Mouse (Mus musculus) neural tube, embryonic 10.5 days (tissue): ENCODE measurements around the gene Ccdc9b.

ENCODE experiments used
- DNase-seq: peaks from one replicate; pipeline ENCODE4 v3.0.0-alpha.2; 2017; ENCODE audit warnings: low spot score; ENCODE audit errors: extremely low spot score

Ccdc9b gene

DNA sequence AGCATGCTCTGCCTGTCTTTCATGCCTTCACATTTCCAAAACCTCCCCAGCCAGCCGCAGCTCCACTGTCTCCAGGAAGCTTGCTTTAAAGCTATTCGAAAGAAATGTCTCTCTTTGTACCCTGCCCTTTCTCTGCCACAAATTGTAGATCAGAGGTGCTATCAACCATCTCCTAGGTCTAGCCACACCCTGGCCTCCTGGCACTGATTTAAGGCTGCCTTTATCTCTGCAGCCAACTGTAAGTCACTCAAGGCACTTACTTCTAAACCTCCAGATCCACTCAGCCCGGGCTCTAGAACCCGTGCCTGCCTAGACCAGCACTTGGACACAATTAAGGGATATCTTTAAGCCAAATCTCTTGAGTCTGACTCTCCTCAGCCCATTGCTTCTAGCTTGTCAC is 16.0 kb upstream of the Ccdc9b start:
- DNase-seq, result no peak

DNA sequence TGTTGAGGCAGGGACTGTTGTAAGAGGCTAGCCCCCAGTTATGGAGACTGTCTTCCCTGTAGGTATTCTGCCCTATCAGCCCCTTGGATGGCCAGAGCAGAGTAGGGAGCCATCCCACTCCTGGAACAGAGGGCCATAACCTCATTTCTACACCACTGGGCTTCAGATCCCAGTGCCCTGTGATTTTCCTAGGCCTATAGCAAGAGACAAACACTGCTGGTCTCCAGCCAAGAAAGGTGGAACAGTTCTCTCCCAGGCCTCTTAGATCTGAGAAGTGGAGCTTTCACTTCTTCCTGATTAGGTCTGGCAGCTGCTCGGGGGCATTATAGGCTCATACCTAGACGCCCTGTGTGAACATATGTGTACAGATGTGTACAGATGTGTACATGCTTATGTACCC is 13.8 kb upstream of the Ccdc9b start:
- DNase-seq, result no peak

DNA sequence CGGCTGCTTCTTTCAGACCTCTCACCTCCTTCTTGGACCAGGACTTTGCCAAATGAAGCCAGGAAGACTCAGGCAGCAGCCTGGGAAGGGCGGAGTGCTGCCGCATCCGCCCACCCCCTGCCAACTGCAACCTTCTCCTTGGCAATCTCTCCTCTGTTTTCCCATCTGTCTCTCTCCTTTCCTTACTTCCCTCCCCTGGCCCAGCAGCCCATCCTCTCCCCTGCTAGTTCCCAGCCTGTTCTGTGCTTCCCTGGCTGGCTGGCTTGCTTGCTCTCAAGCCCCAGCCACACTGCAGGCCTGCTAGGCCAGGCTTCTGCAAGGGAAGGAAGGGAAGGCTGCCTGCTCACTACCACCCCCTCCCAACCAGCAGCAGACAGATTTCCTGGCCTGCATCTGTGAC is 13.4 kb upstream of the Ccdc9b start:
- DNase-seq, result no peak

DNA sequence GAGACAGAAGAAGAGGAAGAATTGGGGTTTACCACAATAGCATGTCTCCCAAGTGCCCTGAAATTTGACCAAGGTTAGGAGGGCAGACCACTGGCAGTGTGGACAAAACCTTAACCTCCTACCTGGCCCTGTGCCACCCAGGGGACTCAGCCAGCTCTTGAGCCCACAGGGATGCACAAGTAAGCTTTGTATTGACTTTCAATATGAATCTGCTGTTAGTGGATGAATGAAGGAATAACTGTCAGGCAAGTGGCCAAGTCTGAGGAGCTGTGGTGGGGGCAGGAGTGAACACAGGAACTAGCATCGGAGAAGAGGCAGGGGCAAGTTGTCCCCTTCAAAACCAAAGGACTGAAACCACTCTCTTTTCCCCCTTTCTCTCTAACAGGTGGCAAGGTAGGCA is 12.9 kb upstream of the Ccdc9b start:
- no peak for DNase-seq

DNA sequence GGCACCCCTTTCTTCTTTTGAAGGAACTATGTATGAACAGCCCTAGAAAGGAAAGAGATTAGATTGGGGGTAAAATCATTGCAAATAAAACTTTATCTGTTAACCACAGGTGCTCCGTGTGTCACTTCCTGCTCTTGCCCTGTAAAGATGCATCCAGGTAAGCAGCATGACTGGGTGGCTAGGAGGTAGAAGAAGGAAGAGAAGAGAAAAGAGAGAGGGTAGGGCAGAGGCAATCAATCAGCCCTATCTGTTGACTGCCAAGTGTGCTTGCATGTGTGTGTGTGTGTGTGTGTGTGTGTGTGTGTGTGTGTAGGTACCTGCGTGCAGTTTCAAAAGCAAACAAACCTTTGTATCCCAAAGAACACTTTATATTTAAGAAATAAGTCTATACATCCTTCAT is 12.1 kb upstream of the Ccdc9b start:
- no peak for DNase-seq

DNA sequence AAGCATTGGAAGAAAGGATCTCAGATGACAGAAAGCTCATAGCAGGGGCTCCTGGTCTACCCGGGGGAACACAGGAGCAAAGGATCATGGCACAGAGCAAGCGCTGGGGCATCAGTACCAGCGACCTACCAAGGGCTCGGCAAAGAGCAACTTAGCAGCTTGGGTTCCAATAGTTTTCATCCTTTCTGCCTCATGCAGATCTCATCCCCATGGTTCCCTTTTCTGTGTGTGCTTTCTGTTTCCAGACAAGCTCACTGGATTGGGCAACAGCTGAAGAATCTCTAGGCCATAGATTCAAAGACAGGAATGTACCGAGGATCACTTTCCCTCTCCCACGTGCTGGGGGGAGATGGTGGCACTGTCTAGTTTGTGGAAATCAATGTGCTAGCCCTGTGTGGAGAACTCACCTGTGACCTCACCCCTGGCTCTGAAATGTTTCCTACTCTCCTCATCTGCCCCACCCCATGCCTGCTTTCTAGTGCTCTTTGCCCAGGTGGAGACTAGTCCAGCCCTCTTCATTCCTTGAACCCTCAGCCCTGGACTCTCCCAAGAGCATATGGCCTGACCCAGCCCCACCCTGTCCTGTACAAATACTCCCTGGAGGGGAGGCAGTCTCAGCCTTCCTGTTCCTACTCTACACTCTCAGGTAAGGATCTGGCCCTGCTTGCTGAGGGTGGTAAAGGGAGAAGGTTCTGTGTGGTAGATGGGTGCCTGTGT is 9.9 kb upstream of the Ccdc9b start, which contains the start of gene Phgr1:
TSS of gene Phgr1 (plus strand) at position 612 of the 717 bp plus-strand sequence.
- no peak for DNase-seq

DNA sequence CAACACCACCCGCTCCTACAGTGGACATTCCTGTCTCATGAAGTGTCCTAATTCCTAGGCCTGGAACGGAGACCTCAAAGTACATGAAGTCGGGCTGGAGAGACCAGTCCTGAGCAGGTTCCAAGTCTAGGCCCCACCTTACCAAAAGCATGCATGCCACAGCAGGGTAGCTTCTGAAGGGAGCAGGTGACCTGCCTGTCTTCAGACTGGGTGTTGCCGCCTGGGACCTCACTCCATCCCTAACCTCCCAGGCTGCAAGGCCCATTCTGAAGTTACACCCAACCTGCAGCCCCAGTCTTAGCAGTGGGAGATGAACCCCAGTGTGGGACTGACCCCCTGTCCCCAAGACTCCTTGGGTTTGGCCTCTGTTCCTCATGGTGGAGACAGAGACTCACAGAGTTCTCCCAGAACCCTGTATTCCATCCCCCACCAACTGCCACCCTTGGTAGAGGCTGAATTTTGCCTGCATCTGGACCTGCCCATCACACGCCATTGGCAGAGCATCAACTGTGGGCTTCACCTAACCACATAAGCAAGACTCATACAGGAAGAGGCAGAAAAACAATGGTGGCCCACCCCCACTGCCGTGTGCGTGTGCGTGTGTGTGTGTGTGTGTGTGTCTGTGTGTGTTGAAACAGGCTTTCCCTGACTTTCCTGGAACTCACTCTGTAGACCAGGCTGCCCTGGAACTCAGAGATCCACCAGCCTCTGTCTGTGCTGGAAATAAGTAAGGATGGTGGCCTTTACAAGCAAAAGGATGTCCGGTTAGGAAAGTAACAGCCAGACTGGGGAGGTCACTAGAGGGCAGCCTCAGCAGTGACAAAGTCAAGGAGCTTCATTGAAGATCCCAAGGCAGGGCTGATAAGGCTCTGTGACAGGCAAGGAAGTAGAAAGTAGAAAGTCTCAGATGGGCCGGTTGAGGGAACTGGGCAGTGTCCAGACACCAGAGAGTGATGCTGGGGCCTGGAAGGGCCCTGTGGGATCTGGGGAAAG is 3.9 kb upstream of the Ccdc9b start:
- DNase-seq, result no peak

DNA sequence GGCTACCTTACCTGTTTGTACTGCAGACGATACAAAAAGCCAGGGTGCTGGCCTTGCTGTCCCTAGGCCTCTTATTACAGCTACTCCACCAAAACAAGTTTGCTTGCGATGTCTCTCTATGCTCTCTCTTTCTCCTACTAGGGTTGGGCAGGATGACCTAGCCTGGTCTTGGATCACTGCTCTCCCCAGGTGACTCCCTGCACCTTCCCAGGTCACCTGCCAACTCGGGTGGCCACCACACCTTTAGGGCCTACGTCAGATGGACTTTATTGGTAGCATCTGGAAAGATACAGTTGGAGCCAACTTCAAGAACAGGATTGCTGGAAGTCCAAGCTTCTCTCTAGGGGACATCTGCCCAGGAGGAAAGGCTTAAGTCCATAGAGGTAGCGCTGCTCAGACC is 2.4 kb upstream of the Ccdc9b start:
- no peak for DNase-seq

DNA sequence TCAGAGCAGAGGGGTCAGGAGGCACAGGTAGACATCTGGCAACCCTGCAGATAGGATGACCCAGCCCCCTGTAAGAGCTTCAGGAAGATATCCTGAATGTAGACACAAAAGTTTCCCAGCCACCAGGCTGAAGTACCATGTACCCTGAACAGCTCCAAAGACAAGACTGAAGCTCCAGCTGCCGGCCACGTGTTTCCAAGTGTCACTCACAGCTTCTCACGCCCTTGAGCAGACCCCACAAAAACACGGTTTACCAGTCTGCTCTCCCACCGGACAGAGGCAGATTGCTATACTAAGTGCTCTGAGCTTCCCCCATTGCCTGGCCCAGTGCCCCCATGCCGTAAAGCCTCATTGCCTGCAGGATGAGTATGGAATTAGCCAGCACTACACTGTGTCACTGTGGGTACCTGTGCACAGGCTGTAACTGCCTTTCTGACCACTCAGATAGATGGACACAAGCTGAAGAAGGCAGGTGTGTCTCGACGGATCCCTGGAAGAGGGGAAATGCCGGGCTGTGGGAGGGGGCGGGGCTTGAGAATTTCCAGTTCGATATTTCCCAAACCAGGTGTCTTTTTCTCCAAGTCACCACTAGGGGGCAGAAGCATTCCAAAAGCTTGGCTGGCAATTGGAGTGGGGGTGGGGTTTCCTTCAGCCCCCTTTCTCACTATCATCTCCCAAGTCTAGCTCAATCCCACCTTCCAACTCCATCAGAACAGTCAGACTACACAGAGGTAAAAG is 1.8 kb upstream of the Ccdc9b start:
- DNase-seq, result peak; percentile 54

DNA sequence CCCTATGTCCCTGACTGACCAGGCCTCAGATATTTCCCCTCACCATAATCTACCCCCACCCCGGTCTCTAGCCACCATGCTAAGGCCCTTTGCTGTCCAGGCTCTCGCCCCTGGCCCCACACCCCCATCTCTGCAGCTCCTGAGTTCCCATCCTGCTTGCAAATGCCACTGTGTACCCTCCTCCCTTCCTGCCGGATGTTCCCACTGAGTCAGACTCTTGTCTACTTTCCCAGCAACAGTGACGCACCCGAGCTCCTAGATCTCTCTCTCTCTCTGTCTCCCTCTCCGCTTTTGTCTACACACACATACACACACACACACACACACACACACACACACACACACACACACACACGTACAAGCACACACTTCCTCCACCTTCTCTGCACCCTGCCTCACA is 1.0 kb upstream of the Ccdc9b start:
- no peak for DNase-seq

DNA sequence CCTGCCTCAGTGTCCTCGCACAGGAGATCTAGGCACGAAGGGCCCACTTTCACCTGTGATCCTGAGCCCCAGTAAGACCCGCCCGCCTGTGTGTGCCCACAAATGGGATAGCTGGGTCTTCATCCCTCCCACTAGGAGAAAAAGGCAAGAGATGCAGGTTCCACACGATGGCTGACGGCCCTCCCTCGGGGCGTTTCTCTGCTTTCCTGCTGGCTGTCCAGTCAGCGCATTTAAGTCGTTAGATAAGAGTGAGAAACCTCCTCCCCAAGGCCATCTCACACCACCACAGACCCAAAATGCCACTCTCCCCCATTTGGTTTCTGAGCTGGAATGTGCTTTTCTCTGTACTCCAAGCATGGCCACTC is 305 bp upstream of the Ccdc9b start:
- DNase-seq, result no peak

DNA sequence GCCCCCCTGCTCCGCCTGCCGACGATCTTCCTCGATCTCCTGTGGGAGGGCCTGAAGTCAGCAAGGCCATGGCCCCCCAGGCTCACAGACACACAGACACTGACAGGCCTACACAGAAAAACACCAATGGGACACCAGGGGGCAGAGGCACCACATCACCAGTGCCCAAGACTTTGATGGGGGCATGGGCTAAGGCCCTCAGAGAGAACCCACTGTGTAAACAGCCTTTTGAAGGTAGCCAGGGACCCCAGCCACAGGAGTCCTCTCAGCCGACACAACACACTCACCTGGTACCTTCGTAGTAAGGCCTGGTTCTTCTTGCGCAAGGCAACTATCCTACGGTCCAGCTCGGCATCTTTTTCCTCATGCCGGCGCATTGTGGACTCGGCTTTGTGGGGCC is 1.1 kb downstream of the Ccdc9b start:
- no peak for DNase-seq

DNA sequence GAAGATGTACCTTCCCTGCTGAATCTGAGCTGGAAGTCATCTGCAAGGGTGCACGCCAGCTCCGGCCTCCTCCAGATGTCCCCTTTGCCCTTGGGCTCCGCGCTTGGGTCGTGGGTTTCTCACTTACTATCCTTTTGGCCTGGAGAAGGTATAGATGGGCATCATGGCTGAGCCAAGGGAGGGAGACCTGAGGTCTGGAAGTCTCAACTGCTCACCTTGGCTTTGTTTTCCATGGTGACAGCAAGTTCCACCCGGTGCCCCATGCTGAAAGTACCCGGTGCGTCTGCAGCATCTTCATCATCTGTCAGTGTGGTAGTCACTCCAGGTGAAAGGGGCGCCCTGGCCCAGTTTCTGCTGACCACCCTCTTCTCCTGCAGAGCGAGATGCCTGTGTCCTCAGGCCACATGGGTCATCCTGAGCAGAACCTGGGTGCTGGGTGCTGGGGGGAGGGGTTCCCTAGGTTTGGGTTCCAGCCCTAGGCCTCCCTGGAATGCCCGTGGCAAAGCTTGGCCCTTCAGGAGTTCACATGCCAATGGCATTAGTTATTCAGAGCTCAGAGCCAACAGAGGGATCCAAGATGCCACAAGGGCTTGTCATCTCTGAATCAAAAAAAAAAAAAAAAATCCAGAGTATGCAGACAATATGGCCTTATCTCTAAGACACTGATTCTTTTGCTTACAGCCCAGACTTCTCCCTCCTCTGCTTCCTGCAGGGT is 2.0 kb downstream of the Ccdc9b start:
- no peak for DNase-seq

DNA sequence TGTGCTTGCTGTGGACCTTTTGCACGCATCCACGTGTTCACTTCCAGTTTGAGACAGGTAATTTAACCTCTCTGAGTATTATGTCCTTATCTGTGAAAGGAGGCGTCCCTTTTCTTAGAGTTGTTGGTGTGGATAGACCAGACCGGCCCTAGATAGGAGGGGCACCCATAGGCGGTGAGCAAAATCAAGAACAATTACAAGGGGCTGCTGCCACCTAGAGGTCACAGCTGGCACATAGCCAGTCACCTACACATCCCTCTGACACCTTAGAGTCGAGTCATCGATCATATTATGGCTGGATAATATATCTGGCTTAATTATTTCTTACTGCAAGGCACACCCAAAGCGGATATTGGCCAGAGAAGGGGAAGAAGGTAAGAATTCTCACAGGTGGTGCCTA is 2.6 kb downstream of the Ccdc9b start:
- DNase-seq, result peak; percentile 65

DNA sequence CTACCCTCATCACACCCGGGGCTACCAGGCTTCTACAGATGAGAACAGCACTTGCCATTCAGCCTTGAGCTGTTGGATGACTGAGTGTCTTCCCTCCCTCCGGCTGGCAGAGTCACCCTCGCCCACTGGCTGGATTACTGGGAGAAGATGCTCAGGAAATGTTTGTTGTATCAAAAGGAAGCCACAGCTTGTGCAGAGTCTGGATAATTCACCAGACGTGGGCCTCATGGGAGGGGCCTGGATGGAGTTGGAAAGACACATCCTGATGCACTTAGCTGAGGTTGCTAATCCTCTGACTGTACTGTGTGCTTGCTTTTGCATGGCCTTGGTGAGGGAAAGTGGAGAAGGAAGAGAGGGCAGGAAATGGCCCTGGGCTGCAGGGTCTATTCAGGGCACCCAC is 6.4 kb downstream of the Ccdc9b start:
- DNase-seq, result no peak

DNA sequence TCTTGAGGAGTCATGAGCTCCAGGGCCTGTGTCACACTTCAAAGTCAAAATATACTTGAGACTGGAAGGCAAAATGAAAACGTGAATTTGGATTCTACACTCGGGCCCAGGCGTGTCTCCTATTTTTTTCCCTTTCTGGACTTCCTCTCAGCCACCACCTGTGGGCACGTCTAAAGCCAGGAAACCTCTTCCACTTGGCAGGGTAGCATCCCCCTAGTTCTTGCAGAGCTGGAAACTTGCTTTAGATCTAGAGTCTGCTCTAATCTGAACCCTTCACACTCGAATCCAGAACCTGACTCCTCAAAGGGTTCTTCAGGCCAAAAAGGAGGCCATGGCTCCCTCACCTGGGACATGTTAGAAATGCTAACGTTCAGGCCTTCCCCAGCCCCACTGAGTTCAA is 7.1 kb downstream of the Ccdc9b start:
- no peak for DNase-seq

DNA sequence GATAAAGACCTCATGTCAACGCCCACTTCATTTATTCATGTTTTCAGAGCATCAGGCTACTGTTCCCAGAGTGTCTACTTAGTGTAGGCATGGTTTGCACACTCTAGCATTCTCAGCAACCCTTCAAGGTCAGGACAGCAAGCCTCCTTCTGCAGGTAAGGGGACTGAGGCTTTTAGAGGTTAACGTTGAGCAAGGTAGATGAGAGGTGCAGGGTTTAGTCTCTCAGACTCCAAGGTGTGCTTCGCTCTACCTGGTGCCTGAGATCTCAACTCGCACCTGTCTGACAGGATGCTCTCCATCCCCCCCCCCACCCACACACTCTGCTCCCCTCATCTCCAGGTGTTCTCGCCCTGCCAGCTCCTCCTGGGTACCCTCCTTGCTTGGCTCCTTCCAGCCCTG is 8.3 kb downstream of the Ccdc9b start:
- no peak for DNase-seq

DNA sequence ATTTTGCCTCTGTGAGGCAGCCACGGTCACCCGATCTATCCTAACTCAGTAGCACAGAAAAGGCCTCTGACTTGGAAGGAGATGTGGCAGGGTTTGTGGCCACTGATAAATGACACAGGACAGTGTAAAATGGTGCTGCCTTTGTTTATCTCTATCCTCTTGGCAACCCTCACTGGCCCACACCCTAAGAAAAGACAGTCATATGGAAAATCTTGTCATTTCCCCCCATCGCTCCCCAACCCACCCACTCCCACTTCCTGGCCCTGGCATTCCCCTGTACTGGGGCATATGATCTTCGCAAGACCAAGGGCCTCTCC is 9.7 kb downstream of the Ccdc9b start:
- DNase-seq, result no peak

DNA sequence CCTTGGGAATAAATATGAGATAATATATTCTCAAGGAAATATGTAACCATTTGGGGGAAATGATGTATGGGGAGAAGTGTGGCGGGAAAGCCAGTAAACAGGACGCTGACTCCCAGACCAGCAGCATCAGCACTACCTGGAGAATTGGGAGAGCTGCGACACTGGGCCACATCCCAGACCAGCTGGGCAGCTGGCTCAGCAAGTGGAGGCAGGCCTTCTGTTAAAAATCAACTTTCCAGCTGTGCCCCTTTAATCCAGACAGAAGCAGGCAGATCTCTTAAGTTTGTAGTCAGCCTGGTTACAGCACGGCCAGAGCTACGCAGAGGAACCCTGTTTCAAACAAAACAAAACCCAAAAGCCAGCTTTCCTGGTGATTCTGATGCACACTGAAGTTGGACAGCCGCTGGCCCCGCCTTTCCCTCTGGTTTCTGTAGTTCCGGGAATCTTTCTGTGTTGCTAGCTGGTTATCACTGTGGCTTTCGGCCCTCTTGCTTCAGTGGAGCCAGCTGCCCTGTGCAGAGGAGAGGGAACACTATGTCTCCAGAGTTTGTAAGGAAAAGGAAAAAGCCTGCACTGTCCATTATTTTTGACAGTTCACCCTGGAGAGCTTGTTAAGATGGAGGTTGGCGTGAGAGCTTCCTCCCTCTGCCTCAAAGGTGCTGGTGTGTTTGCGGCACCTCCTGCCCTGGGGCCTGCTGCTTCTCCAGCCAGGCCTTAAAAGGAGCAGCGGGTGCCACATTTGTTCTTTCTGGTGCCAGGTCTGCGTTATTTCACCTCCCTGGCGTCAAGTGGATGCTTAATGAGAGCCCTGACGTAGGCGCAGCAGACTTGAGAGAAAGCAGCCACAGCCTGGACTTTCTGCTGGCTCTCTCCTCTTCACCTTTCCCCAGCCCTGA is 10.3 kb downstream of the Ccdc9b start:
- DNase-seq, result no peak

DNA sequence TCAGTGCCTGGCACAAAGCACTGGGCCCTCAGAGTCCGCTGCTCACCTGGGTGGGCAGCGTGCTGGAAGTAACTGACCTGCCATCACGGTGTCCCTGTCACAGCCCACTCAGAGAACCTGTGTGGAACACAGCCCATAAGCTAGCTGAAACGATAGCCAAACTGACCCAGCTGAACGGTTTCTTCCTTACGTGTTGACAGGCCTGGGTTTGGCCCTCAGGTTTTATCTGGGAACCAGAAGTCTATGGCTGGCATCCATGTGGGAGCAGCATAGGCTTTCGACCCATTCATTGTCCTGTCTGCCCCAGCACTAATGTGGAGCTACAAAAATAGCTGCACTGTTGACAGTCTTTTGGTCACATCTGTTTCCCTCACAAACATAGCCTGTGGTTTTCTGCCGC is 12.0 kb downstream of the Ccdc9b start:
- no peak for DNase-seq
